In genomic region chr8:71677555-71677954, GRCm38 (mm10) we compare ENCODE assay signal across 12 mouse cellular contexts. TPM values are rescaled to one million over a fixed set of nuclear protein-coding genes. Genes with fewer than 3 reads are reported as not detected.
A peak's percentile ranks its signal among the peaks of the same experiment; 100 is the strongest.
DNase-seq lines count a peak whose midpoint lies in the region; ATAC-seq and TF ChIP-seq lines count a peak whose summit lies in the region.
"Had no signal": no experiment of that assay in that cellular context is flagged by ENCODE, and none has a peak within 500 bp of the region (broad histone marks: within the 10 kb centered on the region; RNA-seq: fewer than 3 reads in every experiment).

No protein-coding gene starts in this region.

- no peak overlapping the region for H3K4me3 ChIP-seq in stomach, embryonic 16.5 days (replicated peaks; ENCODE audit: low read length)
- no peak overlapping the region for H3K4me3 ChIP-seq in stomach, postnatal 0 days (ENCODE audit: low read depth, low read length)
- H3K4me3 ChIP-seq in intestine, postnatal 0 days (ENCODE audit: low read depth, low read length): no peak overlapping the region
- no peak overlapping the region for H3K4me3 ChIP-seq in hindbrain, embryonic 14.5 days (replicated peaks; ENCODE audit: low read length)

- no peak for ATAC-seq in cerebellum, adult (ENCODE audit: insufficient number of reproducible peaks, low FRiP score, low TSS enrichment)
- no peak for ATAC-seq in stomach, embryonic 16.5 days (ENCODE audit: insufficient read depth, low FRiP score)
- no peak for ATAC-seq in stomach, postnatal 0 days (ENCODE audit: low FRiP score, low TSS enrichment)
- ATAC-seq in intestine, postnatal 0 days: no peak
- ATAC-seq in hindbrain, embryonic 14.5 days (ENCODE audit: low FRiP score): no peak

- H3K9ac ChIP-seq in stomach, embryonic 16.5 days (ENCODE audit: low read length): peak overlapping the region; percentile 22; the same call in 1 of the 2 replicates
- no peak overlapping the region for H3K9ac ChIP-seq in stomach, postnatal 0 days (ENCODE audit: low read length)
- H3K9ac ChIP-seq in intestine, postnatal 0 days (ENCODE audit: low read depth, low read length): no peak overlapping the region
- H3K9ac ChIP-seq in hindbrain, embryonic 14.5 days: no peak overlapping the region
- H3K9ac ChIP-seq: embryonic facial prominence, embryonic 15.5 days; neural tube, embryonic 15.5 days; stomach, embryonic 15.5 days had no signal

- H3K4me1 ChIP-seq in stomach, embryonic 16.5 days (ENCODE audit: control insufficient read depth, insufficient read depth, low read length): peaks cover 14% of the 10 kb centered on the region
- H3K4me1 ChIP-seq in stomach, postnatal 0 days (replicated peaks; ENCODE audit: control insufficient read depth, insufficient read depth): no peaks in the 10 kb centered on the region
- H3K4me1 ChIP-seq in intestine, postnatal 0 days (replicated peaks; ENCODE audit: control insufficient read depth, insufficient read depth, low read length): no peaks in the 10 kb centered on the region; the same call in 1 of the 2 replicates
- peaks cover 4% of the 10 kb centered on the region; the same call in 1 of the 2 replicates for H3K4me1 ChIP-seq in hindbrain, embryonic 14.5 days (replicated peaks; ENCODE audit: control insufficient read depth, insufficient read depth, low read length)

- no peak for TF ChIP-seq EP300 in stomach, postnatal 0 days (optimal IDR thresholded peaks at IDR 0.05)

- peak; percentile 39 for DNase-seq in cerebellum, adult 9-11 months
- no peak for DNase-seq in stomach, postnatal 0 days (ENCODE audit: low spot score)
- peak; percentile 49 to 59 for DNase-seq in lung, postnatal 4 days
- DNase-seq in right cerebral cortex, postnatal 14 days: no peak
- no peak for DNase-seq in hindbrain, embryonic 14.5 days (ENCODE audit: low spot score)
- DNase-seq: gastrocnemius, postnatal 14 days had no signal

- TF ChIP-seq CTCF in stomach, postnatal 0 days (IDR thresholded peaks at IDR 0.05; ENCODE audit: low read depth): no peak
- no peak for TF ChIP-seq CTCF in intestine, postnatal 0 days (IDR thresholded peaks at IDR 0.05; ENCODE audit: low read depth)

- 0 out of 2 replicates have a peak overlapping the region, but pooled peaks have one; percentile 31 for H3K27ac ChIP-seq in stomach, embryonic 16.5 days (ENCODE audit: low read length)
- no peak overlapping the region for H3K27ac ChIP-seq in stomach, postnatal 0 days (replicated peaks)
- H3K27ac ChIP-seq in intestine, postnatal 0 days (ENCODE audit: low read depth, low read length): no peak overlapping the region
- H3K27ac ChIP-seq in hindbrain, embryonic 14.5 days: no peak overlapping the region
- H3K27ac ChIP-seq: embryonic facial prominence, embryonic 15.5 days had no signal

- no peaks in the 10 kb centered on the region for H3K36me3 ChIP-seq in stomach, embryonic 16.5 days (ENCODE audit: control insufficient read depth, insufficient read depth, low read length)
- H3K36me3 ChIP-seq in stomach, postnatal 0 days (ENCODE audit: control insufficient read depth, insufficient read depth, low read length): no peaks in the 10 kb centered on the region
- peaks cover 9% of the 10 kb centered on the region; the same call in 1 of the 2 replicates for H3K36me3 ChIP-seq in intestine, postnatal 0 days (ENCODE audit: control insufficient read depth, insufficient read depth)
- no peaks in the 10 kb centered on the region for H3K36me3 ChIP-seq in hindbrain, embryonic 14.5 days (replicated peaks; ENCODE audit: control insufficient read depth, insufficient read depth)
- H3K36me3 ChIP-seq: embryonic facial prominence, embryonic 15.5 days; neural tube, embryonic 15.5 days; stomach, embryonic 15.5 days had no signal

- no peaks in the 10 kb centered on the region for H3K9me3 ChIP-seq in stomach, embryonic 16.5 days (replicated peaks; ENCODE audit: control insufficient read depth, low read length)
- H3K9me3 ChIP-seq in stomach, postnatal 0 days (ENCODE audit: control insufficient read depth, low read length): no peaks in the 10 kb centered on the region
- no peaks in the 10 kb centered on the region for H3K9me3 ChIP-seq in intestine, postnatal 0 days (ENCODE audit: control insufficient read depth)
- H3K9me3 ChIP-seq in hindbrain, embryonic 14.5 days (ENCODE audit: control insufficient read depth, low read length): no peaks in the 10 kb centered on the region
- H3K9me3 ChIP-seq: embryonic facial prominence, embryonic 15.5 days; neural tube, embryonic 15.5 days; stomach, embryonic 15.5 days had no signal

- H3K27me3 ChIP-seq in stomach, embryonic 16.5 days (ENCODE audit: control insufficient read depth, insufficient read depth, low read length): peaks cover 39% of the 10 kb centered on the region
- H3K27me3 ChIP-seq in stomach, postnatal 0 days (ENCODE audit: control insufficient read depth, insufficient read depth, low read length): no peaks in the 10 kb centered on the region
- H3K27me3 ChIP-seq in intestine, postnatal 0 days (replicated peaks; ENCODE audit: control insufficient read depth, insufficient read depth, low read length): peaks cover 7% of the 10 kb centered on the region
- H3K27me3 ChIP-seq in hindbrain, embryonic 14.5 days (ENCODE audit: control insufficient read depth, insufficient read depth, low read length): peaks cover 64% of the 10 kb centered on the region

- 0 out of 2 replicates have a peak overlapping the region, but pooled peaks have one; percentile 71 for H3K4me2 ChIP-seq in stomach, embryonic 16.5 days (ENCODE audit: low read depth, low read length)
- no peak overlapping the region for H3K4me2 ChIP-seq in stomach, postnatal 0 days (replicated peaks; ENCODE audit: low read depth)
- H3K4me2 ChIP-seq in intestine, postnatal 0 days (replicated peaks; ENCODE audit: low read depth): 0 out of 2 replicates have a peak overlapping the region, but pooled peaks have one; percentile 9
- H3K4me2 ChIP-seq in hindbrain, embryonic 14.5 days (replicated peaks): no peak overlapping the region

RNA-seq across cellular contexts. Expression of gene Jak3, which starts 1.5 kb away (rescaled TPM):
- polyA plus RNA-seq in stomach, embryonic 16.5 days (2015; fragmentation: Nextera tagmentation; extraction: Ambion mirVana): 9.3 and 9.5 TPM in 2 replicates
- polyA plus RNA-seq in stomach, postnatal 0 days (2015; fragmentation: Nextera tagmentation; extraction: Ambion mirVana): 4.6 and 5.4 TPM in 2 replicates
- 5.7 and 6.8 TPM in 2 replicates for polyA plus RNA-seq in intestine, postnatal 0 days (2015; fragmentation: Nextera tagmentation; extraction: Ambion mirVana)
- 5.4 TPM in 2 replicates for polyA plus RNA-seq in hindbrain, embryonic 14.5 days (2014; fragmentation: Nextera tagmentation; extraction: Ambion mirVana)

RNA-seq across cellular contexts. Expression of gene Unc13a, which starts 6.0 kb away (rescaled TPM):
- polyA plus RNA-seq in stomach, embryonic 16.5 days (2015; fragmentation: Nextera tagmentation; extraction: Ambion mirVana): 1.1 and 1.2 TPM in 2 replicates
- 0.46 and 0.52 TPM in 2 replicates for polyA plus RNA-seq in stomach, postnatal 0 days (2015; fragmentation: Nextera tagmentation; extraction: Ambion mirVana)
- polyA plus RNA-seq in intestine, postnatal 0 days (2015; fragmentation: Nextera tagmentation; extraction: Ambion mirVana): 0.60 and 0.72 TPM in 2 replicates
- polyA plus RNA-seq in hindbrain, embryonic 14.5 days (2014; fragmentation: Nextera tagmentation; extraction: Ambion mirVana): 16.6 and 16.7 TPM in 2 replicates

RNA-seq across cellular contexts. Expression of gene Insl3, which starts 11.5 kb away (rescaled TPM):
- 1.1 and 1.7 TPM in 2 replicates for polyA plus RNA-seq in stomach, embryonic 16.5 days (2015; fragmentation: Nextera tagmentation; extraction: Ambion mirVana)
- 1.9 and 2.6 TPM in 2 replicates for polyA plus RNA-seq in stomach, postnatal 0 days (2015; fragmentation: Nextera tagmentation; extraction: Ambion mirVana)
- 2.5 and 3.0 TPM in 2 replicates for polyA plus RNA-seq in intestine, postnatal 0 days (2015; fragmentation: Nextera tagmentation; extraction: Ambion mirVana)
- 1.4 and 1.5 TPM in 2 replicates for polyA plus RNA-seq in hindbrain, embryonic 14.5 days (2014; fragmentation: Nextera tagmentation; extraction: Ambion mirVana)

RNA-seq across cellular contexts. Expression of gene B3gnt3, which starts 24.0 kb away (rescaled TPM):
- polyA plus RNA-seq in stomach, embryonic 16.5 days (2015; fragmentation: Nextera tagmentation; extraction: Ambion mirVana): 12.2 and 15.0 TPM in 2 replicates
- 35.9 and 36.9 TPM in 2 replicates for polyA plus RNA-seq in stomach, postnatal 0 days (2015; fragmentation: Nextera tagmentation; extraction: Ambion mirVana)
- 30.5 and 33.5 TPM in 2 replicates for polyA plus RNA-seq in intestine, postnatal 0 days (2015; fragmentation: Nextera tagmentation; extraction: Ambion mirVana)
- polyA plus RNA-seq in hindbrain, embryonic 14.5 days (2014; fragmentation: Nextera tagmentation; extraction: Ambion mirVana): 0.21 and 0.41 TPM in 2 replicates

RNA-seq across cellular contexts. Expression of gene Fcho1, which starts 48.0 kb away (rescaled TPM):
- polyA plus RNA-seq in stomach, embryonic 16.5 days (2015; fragmentation: Nextera tagmentation; extraction: Ambion mirVana): 6.1 and 7.0 TPM in 2 replicates
- 4.8 and 5.9 TPM in 2 replicates for polyA plus RNA-seq in stomach, postnatal 0 days (2015; fragmentation: Nextera tagmentation; extraction: Ambion mirVana)
- 2.2 and 2.5 TPM in 2 replicates for polyA plus RNA-seq in intestine, postnatal 0 days (2015; fragmentation: Nextera tagmentation; extraction: Ambion mirVana)
- 57.3 and 61.0 TPM in 2 replicates for polyA plus RNA-seq in hindbrain, embryonic 14.5 days (2014; fragmentation: Nextera tagmentation; extraction: Ambion mirVana)

Comparison
In these comparisons a context has a peak if more than half of its experiments do, and no peak if none do; other contexts are left out.
1. H3K4me2 ChIP-seq: peak in stomach, embryonic 16.5 days (single experiment) and intestine, postnatal 0 days (single experiment); none in stomach, postnatal 0 days (single experiment) and hindbrain, embryonic 14.5 days (single experiment).
2. DNase-seq: peak in cerebellum, adult 9-11 months (single experiment) and lung, postnatal 4 days (2 of 2); none in stomach, postnatal 0 days (single experiment), right cerebral cortex, postnatal 14 days (single experiment) and hindbrain, embryonic 14.5 days (single experiment).